Mouse (Mus musculus): ENCODE measurements around the gene 1700018B08Rik.

GRCm38 (mm10) chr8:121588750-121589149, 44.6 kb upstream of the 1700018B08Rik start:
- no peak for TF ChIP-seq CTCF (conservative IDR thresholded peaks at IDR 0.05; ENCODE audit: low read length)
- no peak for TF ChIP-seq NANOG (IDR thresholded peaks at IDR 0.05; ENCODE audit: borderline replicate concordance, low read length)
- TF ChIP-seq POU5F1 (IDR thresholded peaks at IDR 0.05; ENCODE audit: borderline replicate concordance, low read length), result no peak
